Mouse (Mus musculus): ENCODE data around the gene Fam219a. TPM values are rescaled to one million over a fixed set of nuclear protein-coding genes. Genes with fewer than 3 reads are reported as not detected.

Gene Fam219a
- polyA plus RNA-seq, 1 experiment from 2014 or later: 2.3 TPM

DNA sequence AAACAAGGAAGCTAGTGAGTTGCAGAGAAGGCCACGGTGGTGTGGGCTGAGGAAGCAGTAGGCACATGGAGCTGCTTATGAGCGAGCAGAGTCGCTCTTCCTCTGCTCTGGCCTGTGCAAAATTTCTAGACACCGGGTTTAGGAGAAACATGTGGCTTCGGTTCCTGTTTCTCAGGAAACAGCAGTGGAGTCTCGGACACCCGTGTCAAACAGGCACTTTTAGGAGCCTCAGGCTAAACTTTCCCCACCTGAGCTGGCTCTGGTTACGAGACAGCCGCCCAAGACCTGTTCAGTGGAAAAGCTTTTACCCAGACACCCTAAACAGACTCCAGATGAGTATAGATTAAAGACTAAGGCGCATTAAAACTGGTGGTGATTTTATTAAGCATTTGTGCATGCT is 100.1 kb downstream of the Fam219a start:
- no peak overlapping the region for H3K27ac ChIP-seq (replicated peaks)
- H3K9me3 ChIP-seq: no peaks in the 10 kb centered on the region
- 79% methylated on average over 10 of the region's 10 CpGs for WGBS
- H3K4me1 ChIP-seq: peaks cover 13% of the 10 kb centered on the region
- no peak overlapping the region for H3K4me3 ChIP-seq
- ATAC-seq (ENCODE audit: extremely low read depth, insufficient number of reproducible peaks, low FRiP score, low TSS enrichment): no peak
- no peak overlapping the region for H3K4me2 ChIP-seq
- H3K27me3 ChIP-seq (replicated peaks): no peaks in the 10 kb centered on the region
- H3K9ac ChIP-seq: no peak overlapping the region
- no peaks in the 10 kb centered on the region for H3K36me3 ChIP-seq

DNA sequence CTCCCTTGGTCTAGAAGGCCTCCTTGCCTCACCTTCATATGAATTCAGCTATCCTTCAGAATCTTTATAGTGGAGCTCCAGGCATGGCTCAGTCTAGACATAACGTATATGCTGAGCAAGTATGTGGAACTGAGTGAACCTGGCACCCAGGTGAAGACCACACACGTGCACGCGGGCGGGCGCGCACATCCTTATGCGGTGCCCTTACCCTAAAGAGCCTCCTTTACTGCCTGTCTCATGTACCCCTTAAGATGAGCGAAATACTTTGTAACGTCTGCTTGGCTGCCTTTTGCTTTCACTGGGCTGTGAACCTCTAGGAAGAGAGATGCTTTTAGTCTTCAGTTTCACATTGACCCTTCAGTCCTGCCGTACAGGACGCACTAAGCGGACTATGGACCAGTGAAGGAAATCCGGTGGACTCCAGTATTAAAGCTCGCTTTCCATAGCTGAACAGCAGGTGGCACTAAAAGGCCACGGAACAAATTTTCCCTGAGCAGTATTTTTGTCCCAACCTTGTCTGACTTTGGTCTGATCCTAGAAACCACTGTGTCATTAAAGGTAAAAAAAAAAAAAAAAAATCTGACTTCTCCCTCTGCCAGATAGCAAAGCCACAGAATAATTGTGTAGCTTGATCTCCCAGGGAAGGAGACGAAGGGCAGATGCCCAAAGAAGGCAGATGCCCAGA is 100.8 kb downstream of the Fam219a start:
- Histone ChIP-seq H3K4me2 (no peak overlapping the region), H3K36me3 (no peaks in the 10 kb centered on the region), H3K4me1 (peaks cover 19% of the 10 kb centered on the region), H3K9ac (no peak overlapping the region), H3K4me3 (no peak overlapping the region), H3K9me3 (no peaks in the 10 kb centered on the region), H3K27ac (replicated peaks) (no peak overlapping the region), H3K27me3 (replicated peaks) (no peaks in the 10 kb centered on the region)
- no peak for ATAC-seq (ENCODE audit: extremely low read depth, insufficient number of reproducible peaks, low FRiP score, low TSS enrichment)
- WGBS: 57% methylated on average over 17 of the region's 17 CpGs

Other genes with a start within 250 kb of the Fam219a start
- gene Ubap1, start 220.5 kb downstream of the Fam219a start, polyA plus RNA-seq (2015; fragmentation: Nextera tagmentation; extraction: Ambion mirVana): 40.1 and 46.2 TPM in 2 replicates
- gene Kif24, start 104.7 kb downstream of the Fam219a start, polyA plus RNA-seq (2015; fragmentation: Nextera tagmentation; extraction: Ambion mirVana): 3.4 and 4.2 TPM in 2 replicates
- 39.6 and 43.1 TPM in 2 replicates for gene Nudt2, start 104.4 kb downstream of the Fam219a start, polyA plus RNA-seq (2015; fragmentation: Nextera tagmentation; extraction: Ambion mirVana)
- 2.0 and 2.2 TPM in 2 replicates for gene AI464131, start 66.5 kb downstream of the Fam219a start, polyA plus RNA-seq (2015; fragmentation: Nextera tagmentation; extraction: Ambion mirVana)
- 0.44 TPM in 1 of 2 replicates, not detected in the other for gene 1110017D15Rik, start 52.2 kb downstream of the Fam219a start, polyA plus RNA-seq (2015; fragmentation: Nextera tagmentation; extraction: Ambion mirVana)
- gene Dnaic1, start 237 bp upstream of the Fam219a start, polyA plus RNA-seq (2015; fragmentation: Nextera tagmentation; extraction: Ambion mirVana): 2.1 and 2.2 TPM in 2 replicates
- gene Enho, start 70.8 kb upstream of the Fam219a start, polyA plus RNA-seq (2015; fragmentation: Nextera tagmentation; extraction: Ambion mirVana): 3.9 and 5.6 TPM in 2 replicates
- gene Cntfr, start 127.6 kb upstream of the Fam219a start, polyA plus RNA-seq (2015; fragmentation: Nextera tagmentation; extraction: Ambion mirVana): 2.5 and 3.9 TPM in 2 replicates
- gene Il11ra1, start 130.5 kb upstream of the Fam219a start, polyA plus RNA-seq (2015; fragmentation: Nextera tagmentation; extraction: Ambion mirVana): 137 and 146 TPM in 2 replicates
- gene Rpp25l, start 144.0 kb upstream of the Fam219a start, polyA plus RNA-seq (2015; fragmentation: Nextera tagmentation; extraction: Ambion mirVana): 45.1 and 50.4 TPM in 2 replicates
- 128 and 139 TPM in 2 replicates for gene Dctn3, start 153.6 kb upstream of the Fam219a start, polyA plus RNA-seq (2015; fragmentation: Nextera tagmentation; extraction: Ambion mirVana)
- gene Arid3c, start 161.6 kb upstream of the Fam219a start, polyA plus RNA-seq (2015; fragmentation: Nextera tagmentation; extraction: Ambion mirVana): not detected in 2 replicates
- 54.1 and 61.6 TPM in 2 replicates for gene Galt, start 185.7 kb upstream of the Fam219a start, polyA plus RNA-seq (2015; fragmentation: Nextera tagmentation; extraction: Ambion mirVana)
- 63.3 and 69.8 TPM in 2 replicates for gene Sigmar1, start 186.6 kb upstream of the Fam219a start, polyA plus RNA-seq (2015; fragmentation: Nextera tagmentation; extraction: Ambion mirVana)
- gene Ccl27a, start 204.7 kb upstream of the Fam219a start, polyA plus RNA-seq (2015; fragmentation: Nextera tagmentation; extraction: Ambion mirVana): 44.5 and 49.3 TPM in 2 replicates